Mouse (Mus musculus) kidney, adult 2 months (tissue): ENCODE results near the gene Dhx58.

Experiments
- CTCF ChIP-seq: fragments of 200-500 bp; conservative IDR thresholded peaks from 2 replicates; pipeline ENCODE4 v1.5.1; 2011; ENCODE audit warnings: low read depth, mild to moderate bottlenecking, control low read depth, low read length, moderate library complexity, mixed read lengths; ENCODE audit not compliant: insufficient read depth, insufficient read length
- POLR2A ChIP-seq: fragments of 200-500 bp; IDR thresholded peaks from one replicate; pipeline ENCODE4 v1.6.1; 2011; ENCODE audit warnings: low read depth, low read length, control low read depth

DNA sequence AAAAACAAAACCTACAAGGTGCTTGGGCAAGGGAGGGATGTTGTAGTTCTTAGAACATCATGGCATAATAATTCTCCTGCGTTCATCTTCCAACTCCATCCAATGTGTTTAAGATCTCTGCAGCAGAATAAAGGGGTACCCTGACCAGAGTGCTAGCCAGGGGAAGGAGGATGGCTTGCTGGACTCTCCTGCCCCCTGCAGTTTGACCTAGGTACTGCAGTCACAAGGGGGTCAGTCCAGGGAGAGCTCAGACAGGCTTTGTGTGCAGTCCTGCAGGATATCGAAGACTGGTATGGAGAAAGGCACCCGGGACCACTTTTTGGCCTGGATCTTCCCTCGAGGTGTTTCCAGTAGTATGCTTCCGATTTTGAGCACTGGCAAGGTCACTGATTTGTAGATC, 9.1 kb downstream of the Dhx58 start:
- TF ChIP-seq POLR2A (no peak), CTCF (peak; percentile 89)
